Mouse (Mus musculus) intestine, embryonic 14.5 days (tissue): ENCODE results near the gene Fam166b. TPM values are rescaled to one million over a fixed set of nuclear protein-coding genes. Genes with fewer than 3 reads are reported as not detected.

Source experiments
- ATAC-seq: fragments of 200-750 bp; cut with Nextera tagmentation; replicated peaks from 2 replicates; pipeline ENCODE4 v1.8.0; 2017; ENCODE audit warnings: low read depth, moderate number of reproducible peaks, moderate TSS enrichment, moderate library complexity; ENCODE audit not compliant: low FRiP score, low TSS enrichment
- DNase-seq: peaks from one replicate; pipeline ENCODE4 v3.0.0-alpha.2; 2018; ENCODE audit warnings: low spot score
- H3K27ac ChIP-seq: fragments of 300-500 bp; sonication (generic); 2 replicates; pipeline ENCODE4 v1.5.1; 2014; ENCODE audit warnings: low read depth, mild to moderate bottlenecking, control low read depth
- H3K27me3 ChIP-seq: fragments of 300-500 bp; sonication (generic); replicated peaks from 2 replicates; pipeline ENCODE4 v1.6.1; 2014; ENCODE audit warnings: low read length, control low read depth; ENCODE audit not compliant: control insufficient read depth, insufficient read depth
- H3K36me3 ChIP-seq: fragments of 300-500 bp; sonication (generic); 2 replicates; pipeline ENCODE4 v1.6.1; 2014; ENCODE audit warnings: low read length, control low read depth; ENCODE audit not compliant: control insufficient read depth, insufficient read depth
- H3K4me1 ChIP-seq: fragments of 300-500 bp; sonication (generic); replicated peaks from 2 replicates; pipeline ENCODE4 v1.6.1; 2014; ENCODE audit warnings: low read length, control low read depth, mixed read lengths; ENCODE audit not compliant: control insufficient read depth, insufficient read depth
- H3K4me2 ChIP-seq: fragments of 300-500 bp; sonication (generic); 2 replicates; pipeline ENCODE4 v1.6.1; 2014; ENCODE audit warnings: low read length
- H3K4me3 ChIP-seq: fragments of 300-500 bp; sonication (generic); 2 replicates; pipeline ENCODE4 v1.5.1; 2014; ENCODE audit warnings: low read depth, low read length, control low read depth, mixed read lengths
- H3K9ac ChIP-seq: fragments of 300-500 bp; sonication (generic); 2 replicates; pipeline ENCODE4 v1.6.1; 2014; ENCODE audit warnings: mild to moderate bottlenecking, low read length
- H3K9me3 ChIP-seq: fragments of 300-500 bp; sonication (generic); 2 replicates; pipeline ENCODE4 v1.6.1; 2016; ENCODE audit warnings: low read length, control low read depth; ENCODE audit not compliant: control insufficient read depth
- WGBS: fragments of 180-500 bp; shearing (Covaris S2); extraction: QIAGEN DNeasy Blood & Tissue Kit; methylation state at CpG from one replicate; pipeline ENCODE4 v1.1.7; 2014; 5-methylcytosine and 5-hydroxymethylcytosine counted together
- polyA plus RNA-seq: library from polyadenylated mRNA; unstranded; fragments of >200 nt; fragmentation: Nextera tagmentation; extraction: Ambion mirVana; gene quantifications from 2 replicates; pipeline ENCODE4 v1.2.1, GENCODE M21; 2014

The Fam166b gene
- polyA plus RNA-seq, 1 experiment from 2014 or later, result 0.18 TPM

DNA sequence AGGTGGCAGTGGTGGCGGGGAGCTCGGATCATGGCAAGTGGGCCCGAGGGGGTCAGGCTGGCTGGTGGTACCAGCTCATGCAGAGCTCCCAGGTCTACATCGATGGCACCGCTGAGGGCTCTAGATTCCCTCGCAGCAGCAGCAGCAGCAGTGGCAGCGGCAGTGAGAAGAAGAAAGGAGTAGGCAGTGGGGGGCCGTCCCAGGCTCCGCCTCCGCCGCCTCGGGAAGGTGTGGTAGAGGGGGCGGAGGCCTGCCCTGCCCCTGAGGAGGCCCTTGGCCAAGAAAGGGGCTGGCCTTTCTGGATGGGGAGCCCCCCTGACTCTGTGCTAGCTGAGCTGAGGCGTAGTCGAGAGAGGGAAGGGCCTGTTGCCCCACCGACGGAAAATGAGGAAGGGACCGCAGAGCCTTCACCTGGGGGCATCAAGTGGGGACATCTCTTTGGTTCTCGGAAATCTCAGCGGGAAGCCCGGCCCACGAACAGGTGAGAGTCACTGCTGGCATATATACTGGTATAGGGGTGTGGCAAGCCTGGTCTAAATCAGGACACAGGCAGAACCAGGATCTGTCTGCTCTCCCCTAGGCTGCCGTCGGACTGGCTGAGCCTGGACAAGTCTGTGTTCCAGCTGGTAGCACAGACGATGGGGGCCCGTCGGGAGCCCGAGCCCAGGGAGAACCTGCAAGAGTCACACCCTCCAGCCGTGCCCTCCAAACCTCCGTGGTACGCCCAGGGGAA is 3.1 kb downstream of the Fam166b start:
- Histone ChIP-seq H3K9me3 (no peaks in the 10 kb centered on the region), H3K4me3 (no peak overlapping the region), H3K27ac (no peak overlapping the region), H3K9ac (no peak overlapping the region), H3K4me2 (peak overlapping the region; percentile 29), H3K4me1 (peaks cover 8% of the 10 kb centered on the region), H3K27me3 (peaks cover 24% of the 10 kb centered on the region), H3K36me3 (peaks cover 56% of the 10 kb centered on the region)
- no peak for DNase-seq
- WGBS, result 38% methylated on average over 31 of the region's 31 CpGs
- no peak for ATAC-seq

DNA sequence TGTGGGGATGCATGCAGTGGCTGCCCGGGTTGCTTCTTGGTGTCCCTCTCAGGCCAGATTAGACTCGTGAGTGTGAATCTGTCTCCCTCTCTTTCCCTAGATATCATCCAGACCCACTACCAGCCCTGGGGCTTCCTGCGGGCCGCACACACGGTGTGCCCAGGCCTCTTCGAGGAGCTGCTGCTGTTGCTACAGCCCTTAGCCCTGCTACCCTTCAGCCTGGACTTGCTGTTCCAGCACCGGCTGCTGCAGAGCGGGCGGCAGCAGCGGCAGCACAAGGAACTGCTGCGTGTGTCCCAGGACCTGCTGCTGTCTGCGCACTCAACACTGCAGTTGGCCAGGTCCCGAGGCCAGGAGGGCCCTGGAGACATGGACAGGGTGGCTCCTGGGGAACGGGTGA is 3.7 kb downstream of the Fam166b start:
- ATAC-seq, result no peak
- no peak overlapping the region for H3K9ac ChIP-seq

DNA sequence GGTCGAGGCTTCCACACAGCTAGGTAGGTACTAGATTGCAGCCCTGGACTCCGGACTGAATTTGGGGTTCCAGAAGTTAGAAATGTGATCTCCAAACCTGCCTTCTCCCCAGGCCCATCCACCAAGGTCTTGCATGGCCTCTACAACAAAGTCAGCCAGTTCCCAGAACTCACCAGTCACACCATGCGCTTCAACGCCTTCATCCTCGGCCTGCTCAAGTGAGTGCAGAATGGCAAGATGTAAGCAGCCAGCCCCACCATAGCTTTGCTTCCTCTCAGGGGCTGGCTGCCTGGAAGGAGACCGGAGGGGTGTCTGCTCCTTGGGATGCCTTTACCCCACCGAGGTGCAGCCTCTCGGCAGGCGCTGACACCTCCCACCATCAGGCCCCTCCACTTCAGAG is 4.9 kb downstream of the Fam166b start:
- no peak overlapping the region for H3K27ac ChIP-seq
- H3K27me3 ChIP-seq, result peaks cover 24% of the 10 kb centered on the region
- H3K4me1 ChIP-seq, result peaks cover 8% of the 10 kb centered on the region
- no peak overlapping the region for H3K4me2 ChIP-seq
- no peaks in the 10 kb centered on the region for H3K9me3 ChIP-seq
- H3K4me3 ChIP-seq, result no peak overlapping the region
- DNase-seq (no peak), ATAC-seq (no peak)
- no peak overlapping the region for H3K9ac ChIP-seq
- WGBS, result 79% methylated on average over 9 of the region's 9 CpGs
- H3K36me3 ChIP-seq, result peaks cover 56% of the 10 kb centered on the region

More for the DNA sequence above, 3.7 kb downstream of the Fam166b start:
- peaks cover 8% of the 10 kb centered on the region for H3K4me1 ChIP-seq
- DNase-seq, result peak; percentile 63
- 35% methylated on average over 14 of the region's 14 CpGs for WGBS
- H3K4me2 ChIP-seq, result peak overlapping the region; percentile 29
- H3K27me3 ChIP-seq, result peaks cover 24% of the 10 kb centered on the region
- H3K27ac ChIP-seq, result no peak overlapping the region
- no peaks in the 10 kb centered on the region for H3K9me3 ChIP-seq
- H3K4me3 ChIP-seq, result no peak overlapping the region
- H3K36me3 ChIP-seq, result peaks cover 56% of the 10 kb centered on the region

DNA sequence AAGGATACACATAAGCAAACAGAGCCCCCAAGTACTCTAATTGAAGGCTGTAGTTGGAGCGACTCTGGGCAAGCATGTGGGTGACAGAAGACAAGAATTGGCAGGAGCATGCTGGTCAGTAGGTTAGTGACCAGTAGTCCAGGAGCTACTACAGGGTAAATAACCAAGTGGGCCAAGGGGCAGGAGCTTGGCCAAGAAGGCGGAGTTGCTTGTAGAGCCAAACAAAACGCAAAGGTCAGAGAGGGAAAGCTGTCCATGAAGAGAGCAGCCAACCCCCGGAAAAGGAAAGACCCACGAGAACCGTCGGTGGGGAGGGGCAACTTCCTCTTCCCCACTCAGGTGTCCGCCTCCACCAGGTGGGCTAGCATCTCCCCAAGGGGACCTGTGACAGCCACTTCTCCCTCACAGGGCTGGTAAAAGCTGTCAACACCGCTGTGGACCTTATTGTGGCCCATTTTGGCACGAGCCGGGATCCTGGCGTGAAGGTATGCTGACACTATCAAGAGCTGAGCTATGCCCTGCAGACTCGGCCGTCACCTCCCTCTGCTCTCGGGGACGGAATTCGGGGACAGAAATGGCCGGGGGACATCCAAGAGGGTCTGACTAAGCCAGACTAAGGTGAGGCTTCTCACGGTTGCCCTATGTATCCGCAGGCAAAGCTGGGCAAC is 5.5 kb downstream of the Fam166b start:
- H3K36me3 ChIP-seq, result peaks cover 56% of the 10 kb centered on the region
- H3K27ac ChIP-seq, result no peak overlapping the region
- H3K4me3 ChIP-seq, result no peak overlapping the region
- H3K9me3 ChIP-seq, result no peaks in the 10 kb centered on the region
- H3K27me3 ChIP-seq, result peaks cover 24% of the 10 kb centered on the region
- H3K4me1 ChIP-seq, result peaks cover 2% of the 10 kb centered on the region; the same call in 1 of the 2 replicates
- WGBS, result 92% methylated on average over 20 of the region's 20 CpGs
- ATAC-seq (no peak), DNase-seq (no peak)
- no peak overlapping the region for H3K9ac ChIP-seq
- no peak overlapping the region for H3K4me2 ChIP-seq

DNA sequence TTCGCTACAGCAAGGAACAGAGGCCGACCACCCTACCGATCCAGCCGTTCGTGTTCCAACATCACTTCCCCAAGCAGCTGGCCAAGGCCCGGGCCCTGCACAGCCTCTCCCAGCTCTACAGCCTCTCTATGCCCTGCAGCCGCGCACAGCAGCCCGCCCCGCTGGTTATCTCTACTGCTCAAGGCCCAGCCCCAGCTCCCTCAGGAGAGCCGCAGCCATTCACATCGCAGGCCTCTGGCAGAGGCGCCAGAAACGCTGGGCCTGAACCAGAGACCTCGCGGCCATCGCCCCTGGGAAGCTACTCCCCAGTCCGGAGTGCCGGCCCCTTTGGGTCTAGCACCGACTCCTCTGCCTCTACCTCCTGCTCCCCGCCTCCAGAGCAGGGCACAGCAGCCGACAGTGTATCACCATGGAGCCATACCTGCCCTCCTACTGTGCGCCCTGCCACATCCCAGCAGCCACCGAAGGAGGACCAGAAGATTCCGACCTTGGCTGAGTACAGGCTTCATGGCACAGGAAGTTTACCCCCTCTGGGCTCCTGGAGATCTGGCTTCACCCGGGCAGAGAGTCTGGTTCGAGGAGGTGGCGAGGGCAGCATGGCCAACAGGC is 7.2 kb downstream of the Fam166b start:
- WGBS, result 76% methylated on average over 28 of the region's 28 CpGs
- ATAC-seq, result no peak
- peaks cover 59% of the 10 kb centered on the region for H3K36me3 ChIP-seq

DNA sequence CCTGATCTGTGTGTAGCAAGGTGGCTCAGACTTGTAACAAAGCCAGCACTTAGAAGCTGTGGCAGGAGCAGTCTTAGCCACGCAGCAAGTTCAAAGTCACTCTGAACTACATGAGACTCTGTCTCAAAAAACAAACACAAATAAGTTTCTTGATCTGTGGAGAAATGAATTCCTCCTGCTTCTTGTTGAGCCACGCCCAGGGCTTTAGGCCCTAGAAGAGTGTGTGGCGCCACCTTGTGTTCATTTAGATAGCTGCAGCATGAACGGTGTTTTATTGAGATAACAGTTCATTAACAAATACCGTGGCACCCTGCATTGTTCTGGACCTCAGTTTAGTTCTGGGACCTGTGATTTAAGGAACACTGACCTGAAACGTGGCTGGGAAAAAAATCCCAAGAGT is 8.6 kb downstream of the Fam166b start:
- H3K27ac ChIP-seq, result no peak overlapping the region
- 6% methylated on average over 6 of the region's 6 CpGs for WGBS
- 0 out of 2 replicates have a peak, but pooled peaks cover 7% of the 10 kb centered on the region for H3K27me3 ChIP-seq
- H3K4me2 ChIP-seq, result no peak overlapping the region
- ATAC-seq (no peak), DNase-seq (peak; percentile 86)
- H3K9me3 ChIP-seq, result no peaks in the 10 kb centered on the region
- 0 out of 2 replicates have a peak, but pooled peaks cover 4% of the 10 kb centered on the region for H3K4me1 ChIP-seq
- H3K9ac ChIP-seq, result no peak overlapping the region
- H3K36me3 ChIP-seq, result peaks cover 57% of the 10 kb centered on the region
- H3K4me3 ChIP-seq, result no peak overlapping the region

More for the DNA sequence above, 7.2 kb downstream of the Fam166b start:
- Histone ChIP-seq H3K4me2 (no peak overlapping the region), H3K4me1 (0 out of 2 replicates have a peak, but pooled peaks cover 4% of the 10 kb centered on the region), H3K4me3 (no peak overlapping the region), H3K27ac (no peak overlapping the region), H3K9me3 (no peaks in the 10 kb centered on the region), H3K9ac (no peak overlapping the region), H3K27me3 (peaks cover 14% of the 10 kb centered on the region)
- DNase-seq, result no peak

DNA sequence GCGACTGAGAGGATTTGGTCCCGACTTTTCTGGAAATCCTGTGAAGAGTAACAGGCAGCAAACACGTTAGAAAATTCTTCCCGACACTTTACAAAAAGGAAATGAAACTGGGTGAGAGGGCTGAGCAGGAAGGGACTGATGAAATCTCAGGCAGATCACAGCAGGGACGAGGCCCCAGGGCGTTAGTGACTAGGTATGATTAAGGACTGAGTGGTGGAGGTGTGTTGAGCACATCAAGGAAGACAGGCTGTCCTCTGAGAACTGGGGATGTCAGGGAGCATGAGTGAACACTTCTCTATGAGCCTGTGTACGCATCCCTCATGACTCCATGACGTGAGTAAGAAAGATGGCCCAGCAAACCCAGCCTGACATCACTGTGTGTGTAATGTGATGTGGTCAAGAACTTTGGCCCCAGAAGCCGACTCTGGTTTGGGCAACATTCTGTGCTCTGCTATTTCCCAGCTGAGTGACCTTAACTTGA is 9.1 kb downstream of the Fam166b start:
- 63% methylated on average over 9 of the region's 9 CpGs for WGBS
- no peak for ATAC-seq

DNA sequence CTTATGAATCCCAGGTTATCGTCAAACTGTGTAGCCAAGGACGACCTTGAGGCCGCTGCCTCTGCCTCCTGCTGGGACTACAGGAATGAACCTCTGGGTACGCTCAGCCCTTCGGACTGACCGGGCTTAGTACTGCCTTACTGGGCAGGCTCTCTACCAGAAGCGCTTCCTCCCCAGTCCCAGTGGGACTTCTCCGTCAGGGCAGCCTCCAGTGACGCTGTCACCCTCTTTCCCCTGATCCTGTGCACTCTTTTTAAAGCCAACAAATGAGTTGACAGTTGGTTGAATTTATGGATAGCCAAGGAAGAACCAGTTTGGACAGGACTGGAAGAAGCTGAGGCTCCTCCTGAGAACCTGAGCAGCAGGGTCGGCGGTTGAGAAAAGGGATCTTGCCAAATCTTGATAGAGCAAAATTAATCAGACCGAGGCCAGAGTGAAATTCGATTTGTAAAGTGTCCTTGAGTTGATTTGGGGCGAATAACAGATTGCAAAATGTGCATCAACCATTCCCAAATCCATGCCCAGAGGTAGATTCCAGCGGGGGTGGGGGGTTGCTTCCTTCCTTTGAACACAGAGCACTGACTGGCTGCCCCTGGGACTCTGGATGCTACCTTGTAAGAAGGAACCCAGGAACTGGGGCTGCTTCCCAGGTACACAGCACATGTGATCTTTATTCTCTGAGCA is 9.8 kb downstream of the Fam166b start:
- ATAC-seq (no peak), DNase-seq (no peak)
- no peak overlapping the region for H3K9ac ChIP-seq
- WGBS, result 63% methylated on average over 15 of the region's 15 CpGs
- H3K27me3 ChIP-seq, result 0 out of 2 replicates have a peak, but pooled peaks cover under 1% of the 10 kb centered on the region
- no peak overlapping the region for H3K4me2 ChIP-seq
- H3K4me1 ChIP-seq, result 0 out of 2 replicates have a peak, but pooled peaks cover 4% of the 10 kb centered on the region
- no peaks in the 10 kb centered on the region for H3K9me3 ChIP-seq
- H3K4me3 ChIP-seq, result no peak overlapping the region
- peaks cover 52% of the 10 kb centered on the region for H3K36me3 ChIP-seq
- H3K27ac ChIP-seq, result no peak overlapping the region

More for the DNA sequence above, 9.1 kb downstream of the Fam166b start:
- Histone ChIP-seq H3K4me2 (no peak overlapping the region), H3K9me3 (no peaks in the 10 kb centered on the region), H3K36me3 (peaks cover 57% of the 10 kb centered on the region), H3K27me3 (0 out of 2 replicates have a peak, but pooled peaks cover 7% of the 10 kb centered on the region), H3K27ac (no peak overlapping the region), H3K4me3 (no peak overlapping the region), H3K4me1 (0 out of 2 replicates have a peak, but pooled peaks cover 4% of the 10 kb centered on the region), H3K9ac (no peak overlapping the region)
- no peak for DNase-seq
